Mouse (Mus musculus) frontal cortex, adult 2 months (tissue): ENCODE measurements at regions not wholly inside any gene's neighbourhood (a gene's known extent, or its start where the extent isn't known, plus 50 kb on each side); places are given as distances from the start of the nearest gene placed in this dataset.

Experiments used
- DNase-seq, 2 experiments: peaks; one replicate each; pipeline ENCODE4 v3.0.0; 2022; ENCODE audit warnings: low spot score in 1 of 2; ENCODE audit errors: extremely low spot score in 1 of 2

DNA sequence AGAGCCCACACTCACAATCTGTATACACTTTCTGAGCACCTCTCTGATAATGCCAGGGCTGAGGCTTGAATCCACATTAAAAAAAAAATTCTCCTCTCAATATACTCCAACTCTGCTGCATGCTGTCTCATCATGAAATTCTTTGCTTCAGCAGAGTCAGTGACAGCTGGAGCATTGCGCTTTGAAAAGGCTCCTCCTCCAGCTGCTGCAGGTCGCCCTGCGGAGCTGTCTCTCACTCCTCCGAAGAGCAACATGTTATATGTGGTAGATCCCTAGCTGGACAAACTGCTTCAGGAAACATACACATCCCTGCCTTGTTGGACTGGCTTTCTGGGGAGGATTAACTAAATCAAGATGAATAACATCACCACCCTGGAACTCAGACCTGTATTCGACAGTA is 984.5 kb downstream of the Adgrl2 start:
- no peak for DNase-seq

DNA sequence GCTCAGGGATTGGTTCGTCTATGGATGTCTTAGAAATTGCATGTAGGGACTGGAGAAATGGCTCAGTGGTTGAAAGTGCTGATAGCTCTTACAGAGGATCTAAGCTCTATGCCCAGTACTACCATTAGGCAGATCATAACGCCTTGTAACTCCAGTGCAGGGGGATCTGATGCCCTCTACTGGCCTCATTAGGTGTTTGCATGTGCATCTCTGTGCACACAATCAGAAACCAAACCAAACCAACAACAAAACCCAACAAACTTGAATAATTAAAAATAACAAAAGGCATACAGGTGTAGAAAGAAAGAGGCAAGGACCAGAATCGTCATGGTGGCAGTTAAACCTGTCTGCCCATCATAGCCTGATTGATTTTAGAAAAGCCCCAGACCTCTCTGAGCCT is 986.3 kb downstream of the Adgrl2 start:
- peak in 1 of 2 experiments; percentile 8 for DNase-seq

DNA sequence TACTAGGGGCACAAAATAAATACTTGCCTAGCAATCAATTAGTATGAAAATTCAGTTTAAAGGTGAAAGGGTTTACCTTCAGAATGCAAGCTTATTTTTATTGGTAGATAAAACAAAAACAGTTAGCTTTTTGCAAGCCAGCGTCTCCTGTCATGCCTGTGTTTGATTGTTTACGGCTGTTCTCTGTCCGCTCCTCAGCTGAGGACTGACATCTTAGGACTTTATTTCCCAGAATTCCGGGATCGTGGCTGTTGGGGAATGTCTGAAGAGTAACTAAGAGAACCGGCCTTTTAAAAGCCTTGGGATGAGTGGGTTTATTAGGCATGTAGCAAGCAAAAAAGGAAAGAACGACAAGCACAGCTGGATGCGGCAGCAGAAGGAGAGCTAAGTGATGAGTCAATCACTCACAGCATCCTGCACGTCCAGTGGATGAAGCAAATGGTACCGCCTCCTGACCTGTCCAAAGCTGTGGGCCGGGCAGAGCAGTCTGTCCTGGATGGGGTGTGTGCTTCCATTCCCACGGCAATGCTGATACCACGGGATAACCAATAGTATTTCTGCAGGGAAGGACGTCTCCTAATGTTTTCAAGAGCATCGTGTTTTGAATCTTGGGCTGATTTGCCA is 990.9 kb downstream of the Adgrl2 start:
- no peak for DNase-seq

DNA sequence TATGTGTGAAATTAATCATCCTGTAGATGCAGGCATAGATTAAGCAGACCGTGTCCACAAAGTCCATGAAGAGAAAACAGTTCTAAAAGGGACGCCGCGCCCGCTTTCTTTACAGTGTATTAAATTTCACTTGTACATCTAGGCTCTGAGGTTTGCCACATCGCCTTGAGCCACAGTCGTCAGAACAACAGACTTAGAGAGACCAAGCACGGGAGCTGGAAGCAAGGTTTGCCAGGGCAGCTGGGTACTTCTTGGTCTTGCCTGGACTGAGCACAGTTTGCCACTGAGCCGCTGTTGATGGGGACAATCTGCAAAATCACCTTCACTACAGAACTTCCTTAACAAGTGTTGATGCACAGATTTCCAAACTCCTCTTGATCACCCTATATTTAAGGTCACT is 998.6 kb downstream of the Adgrl2 start:
- no peak for DNase-seq

DNA sequence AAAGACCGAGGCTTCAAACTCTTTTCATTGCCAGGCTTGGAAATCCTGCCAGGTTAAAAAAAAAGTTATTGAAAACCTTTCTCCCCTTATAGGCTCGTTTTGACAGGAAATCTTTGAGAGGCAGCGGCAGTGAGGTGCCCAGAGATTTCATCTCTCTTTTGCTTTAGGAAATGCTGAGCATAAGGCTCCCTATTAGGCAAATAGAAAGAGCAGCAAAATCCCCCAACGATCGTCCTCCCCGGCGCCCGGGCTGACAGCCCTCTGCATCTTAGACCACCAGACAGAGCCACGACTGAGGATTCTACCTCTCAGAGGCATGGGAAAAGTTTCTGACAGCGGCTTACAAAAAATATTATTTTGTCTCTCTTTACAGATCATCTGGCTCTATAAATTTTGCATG is 999.5 kb downstream of the Adgrl2 start:
- DNase-seq = no peak

DNA sequence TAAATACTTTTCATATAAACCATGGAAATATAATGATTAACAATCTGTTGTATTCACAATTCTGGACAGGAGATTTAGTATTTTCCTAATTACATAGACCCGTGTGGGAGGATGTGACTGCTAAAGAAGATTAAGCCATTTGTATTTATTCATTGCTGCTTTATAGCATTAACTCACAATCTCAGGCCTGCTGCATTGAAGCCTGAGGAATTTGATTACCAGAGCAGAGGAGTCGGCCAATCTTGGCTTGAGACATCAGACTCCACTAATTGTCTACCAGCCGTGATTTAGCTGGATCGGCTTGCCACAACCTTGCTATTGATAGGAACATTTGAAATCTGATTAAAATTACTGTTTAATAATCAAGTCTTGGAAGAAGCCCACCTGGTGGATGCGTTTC is 1007.5 kb downstream of the Adgrl2 start:
- no peak for DNase-seq

DNA sequence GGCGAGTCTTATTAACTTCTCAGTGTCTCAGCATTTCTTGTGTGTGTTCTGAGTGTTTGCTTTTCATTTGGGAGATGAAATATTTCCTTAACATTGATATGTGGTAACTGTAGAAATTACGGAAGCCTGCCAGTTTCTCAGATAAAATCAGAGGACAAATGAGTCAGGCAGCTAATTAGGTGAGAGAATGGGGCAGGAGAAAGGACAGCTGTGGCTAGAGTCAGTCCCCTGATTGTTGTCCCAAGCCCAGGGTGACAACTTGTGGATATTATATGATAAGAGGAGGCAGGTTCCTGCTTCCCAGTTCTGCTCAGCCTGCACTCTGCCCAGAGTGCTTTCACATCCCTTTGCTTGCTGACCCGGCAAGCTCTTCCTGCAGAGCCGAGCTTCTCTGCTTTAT is 1008.7 kb downstream of the Adgrl2 start:
- no peak for DNase-seq

DNA sequence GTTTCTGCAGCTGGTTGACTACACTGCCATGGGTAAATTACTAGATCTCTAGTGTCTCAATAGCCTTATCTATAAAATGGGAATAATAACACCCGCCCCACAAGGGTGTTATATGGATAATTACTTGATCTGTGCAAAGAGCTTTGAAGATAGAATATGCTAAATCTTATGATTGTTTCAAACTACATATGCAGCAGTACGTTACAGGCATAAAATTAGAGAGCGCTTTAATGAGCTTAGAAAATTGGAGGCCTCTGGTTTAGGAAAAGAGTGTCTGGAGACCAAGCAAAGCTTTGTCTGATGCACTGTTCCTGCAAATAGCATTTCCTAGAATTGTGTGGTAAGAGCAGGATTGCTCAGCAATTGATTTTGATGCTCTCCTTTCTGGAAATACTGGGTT is 1013.8 kb downstream of the Adgrl2 start:
- DNase-seq = no peak

DNA sequence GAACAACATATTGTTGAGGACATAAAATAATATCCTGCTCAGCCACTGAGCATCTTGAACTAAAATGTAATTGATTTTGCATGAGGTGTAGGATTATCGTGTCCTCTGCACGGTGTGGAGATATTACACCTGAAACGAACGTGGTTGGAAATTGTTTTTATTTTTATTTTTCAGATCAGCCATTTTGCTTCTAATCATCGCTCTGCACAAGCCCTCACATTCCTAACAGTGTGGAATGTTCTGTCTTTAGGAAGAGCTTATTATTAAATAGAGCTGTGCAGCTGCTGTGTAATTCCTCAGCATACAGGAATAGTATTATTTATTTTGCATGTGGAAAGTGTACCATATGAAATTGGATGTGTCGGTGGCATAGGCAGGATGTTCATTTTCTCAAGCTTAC is 1014.3 kb downstream of the Adgrl2 start:
- DNase-seq = no peak

DNA sequence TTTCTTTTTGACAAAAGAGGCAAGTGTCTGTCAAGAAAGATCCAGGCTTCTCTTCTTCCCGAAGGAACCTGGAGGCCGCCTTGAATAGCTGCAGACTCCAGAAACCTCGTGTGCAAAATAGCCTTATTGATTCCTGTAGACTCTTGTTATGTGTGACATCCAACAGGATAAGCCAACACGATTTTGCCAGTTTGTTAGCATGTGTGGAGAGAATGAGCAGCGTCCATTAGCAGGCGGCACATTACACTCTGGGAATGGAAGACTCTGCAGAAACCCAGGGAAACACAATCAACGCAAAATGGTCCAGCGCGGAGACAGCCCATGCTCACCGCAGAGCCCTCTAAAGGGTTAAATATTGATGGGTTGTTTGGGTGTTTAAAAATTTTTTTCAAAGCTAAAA is 1014.9 kb downstream of the Adgrl2 start:
- no peak for DNase-seq

DNA sequence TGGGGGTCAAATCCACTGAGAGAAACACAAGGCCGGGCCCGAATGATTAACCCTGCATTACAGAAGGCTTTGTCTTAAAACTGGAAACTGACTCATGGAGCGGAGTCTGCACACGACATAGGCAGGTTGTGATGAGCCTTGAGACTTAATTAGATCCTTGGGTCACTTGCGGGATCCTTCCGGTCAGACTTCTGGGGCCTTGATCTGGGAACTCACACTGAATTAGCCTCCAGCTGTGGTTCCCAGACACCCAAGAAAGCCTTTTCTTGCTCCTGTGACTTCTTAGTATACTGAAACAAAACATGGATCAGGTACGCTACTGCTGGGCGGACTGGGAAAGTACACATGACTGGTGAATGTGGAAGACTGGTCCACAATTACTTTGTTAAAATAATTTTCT is 1015.8 kb downstream of the Adgrl2 start:
- DNase-seq = no peak

DNA sequence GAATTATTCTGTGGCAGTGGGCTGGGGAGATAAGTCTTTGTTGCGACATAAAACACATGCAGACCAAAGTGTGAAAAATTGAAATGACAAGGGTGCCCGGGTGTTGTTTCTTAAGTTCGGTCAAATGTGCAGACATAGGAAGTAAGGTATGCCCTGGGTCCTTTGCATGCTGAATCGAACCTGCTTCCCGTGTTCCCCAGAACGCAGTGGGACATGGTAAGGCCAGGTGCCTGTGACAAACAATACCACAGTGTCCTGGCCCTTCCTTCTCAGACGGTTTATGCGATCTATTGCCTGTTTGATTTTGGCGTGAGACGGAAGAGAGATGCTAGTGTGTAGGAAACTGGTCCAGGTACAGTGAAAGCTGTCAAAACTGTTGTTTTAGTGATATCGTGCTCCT is 1022.1 kb downstream of the Adgrl2 start:
- no peak for DNase-seq

DNA sequence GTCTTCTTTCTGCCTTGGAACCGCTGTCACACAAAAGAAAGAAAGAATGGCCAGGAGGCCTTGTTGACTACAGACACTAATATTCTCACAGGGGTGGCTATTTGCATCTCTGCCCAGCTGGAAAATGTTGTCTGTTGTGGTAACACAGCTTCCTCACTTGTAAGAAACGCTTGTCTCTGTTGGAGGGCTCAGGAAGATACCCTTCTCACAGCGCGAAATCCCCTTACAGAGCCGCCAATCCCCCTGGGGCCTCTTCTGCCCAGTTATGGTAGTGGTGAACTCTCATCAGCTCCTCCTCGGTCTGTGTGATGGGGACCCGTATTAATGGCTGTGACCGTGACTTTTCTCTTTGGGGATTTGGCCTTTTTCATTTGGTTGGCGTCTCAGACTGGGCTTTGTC is 1022.5 kb downstream of the Adgrl2 start:
- DNase-seq = no peak

DNA sequence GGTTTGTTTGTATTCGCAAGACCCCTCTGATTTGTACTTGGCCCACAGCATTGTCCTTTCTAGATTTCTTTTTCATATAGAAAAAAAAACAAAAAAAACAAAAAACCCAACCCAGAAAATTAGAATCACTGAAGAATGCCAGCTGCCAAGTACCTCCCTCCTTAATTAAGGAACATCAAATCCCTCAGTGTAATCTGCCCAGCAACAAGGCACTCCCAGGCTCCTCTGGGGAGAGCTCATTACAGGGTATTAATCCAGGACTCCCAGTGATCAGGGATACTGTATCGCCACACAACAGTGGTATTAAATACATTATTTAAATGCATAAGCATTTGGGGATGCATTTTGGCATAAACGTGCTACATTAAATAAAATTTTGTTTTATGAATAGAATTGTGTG is 1023.1 kb downstream of the Adgrl2 start:
- no peak for DNase-seq

DNA sequence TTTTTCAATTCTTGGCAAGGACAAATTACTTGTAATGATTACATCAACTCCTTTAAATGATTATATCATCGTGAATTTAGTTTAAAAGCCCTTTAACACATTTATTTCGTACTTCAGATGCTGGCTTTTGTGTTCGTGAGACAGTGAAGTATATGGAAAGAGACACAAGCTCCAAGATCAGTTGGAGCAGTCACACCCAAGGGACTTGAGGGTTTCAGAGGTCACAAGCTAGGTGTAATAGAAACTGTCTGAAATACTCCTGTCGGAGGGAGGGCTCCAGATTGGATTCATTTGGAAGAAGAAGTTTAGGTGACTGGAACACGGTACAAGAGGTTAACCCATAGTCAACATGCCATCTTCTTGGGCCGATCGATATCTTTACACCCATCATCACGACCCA is 1023.5 kb downstream of the Adgrl2 start:
- no peak for DNase-seq

DNA sequence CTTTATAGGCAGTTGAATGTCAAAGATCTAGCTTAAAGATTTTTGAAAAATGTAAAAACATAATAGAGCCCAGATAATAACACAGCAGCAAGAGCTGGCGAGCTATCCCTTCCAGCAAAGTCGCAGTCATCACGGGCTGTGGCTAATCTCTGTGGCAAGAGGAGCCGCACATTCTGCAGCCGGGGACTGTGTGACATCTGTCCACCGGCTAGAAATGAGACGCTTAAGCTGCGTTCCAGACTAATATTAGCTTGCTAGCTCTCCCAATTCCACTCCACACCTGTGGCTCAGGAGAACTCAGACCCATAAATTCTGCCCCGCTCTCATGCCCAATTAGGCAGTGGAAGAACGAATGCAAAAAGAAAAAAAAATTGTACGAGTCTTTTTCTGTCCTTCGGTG is 1024.0 kb downstream of the Adgrl2 start:
- DNase-seq = no peak

DNA sequence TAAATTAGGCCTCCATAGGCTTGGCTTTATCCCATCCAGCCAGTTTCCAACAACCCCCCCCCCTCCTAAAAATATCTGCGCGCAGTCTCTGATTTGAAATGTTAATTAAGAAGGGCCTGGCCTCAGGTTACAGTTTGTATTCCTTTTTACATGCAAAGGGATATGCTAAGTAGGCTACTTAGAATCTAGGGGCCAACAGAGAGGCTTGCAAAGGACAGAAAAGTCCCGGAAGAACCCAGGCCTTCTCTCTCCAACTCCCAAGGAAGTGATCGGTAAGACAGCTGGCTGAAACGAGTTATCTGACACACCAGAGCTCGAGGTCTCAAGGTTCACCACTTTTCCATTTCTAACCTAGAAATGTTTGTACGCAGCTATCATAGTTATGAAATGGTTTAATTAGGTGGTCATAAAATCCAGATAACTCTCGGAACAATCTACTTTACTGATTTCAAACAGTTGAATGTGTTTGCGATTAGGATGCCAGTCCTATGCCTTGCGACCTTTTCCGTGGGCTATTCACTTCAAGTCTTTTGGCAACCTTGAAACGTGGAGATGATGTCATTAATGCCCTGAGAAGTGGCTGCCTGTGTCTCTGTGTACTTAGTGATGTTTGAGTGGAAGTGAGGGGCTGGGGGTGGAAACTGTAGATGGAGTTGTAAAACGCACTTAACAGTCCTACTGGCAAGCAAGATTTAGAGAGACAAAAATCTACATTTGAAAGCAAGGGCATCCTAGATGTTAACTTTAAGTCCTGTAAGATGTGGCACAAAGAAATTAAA is 1026.5 kb downstream of the Adgrl2 start:
- no peak for DNase-seq

DNA sequence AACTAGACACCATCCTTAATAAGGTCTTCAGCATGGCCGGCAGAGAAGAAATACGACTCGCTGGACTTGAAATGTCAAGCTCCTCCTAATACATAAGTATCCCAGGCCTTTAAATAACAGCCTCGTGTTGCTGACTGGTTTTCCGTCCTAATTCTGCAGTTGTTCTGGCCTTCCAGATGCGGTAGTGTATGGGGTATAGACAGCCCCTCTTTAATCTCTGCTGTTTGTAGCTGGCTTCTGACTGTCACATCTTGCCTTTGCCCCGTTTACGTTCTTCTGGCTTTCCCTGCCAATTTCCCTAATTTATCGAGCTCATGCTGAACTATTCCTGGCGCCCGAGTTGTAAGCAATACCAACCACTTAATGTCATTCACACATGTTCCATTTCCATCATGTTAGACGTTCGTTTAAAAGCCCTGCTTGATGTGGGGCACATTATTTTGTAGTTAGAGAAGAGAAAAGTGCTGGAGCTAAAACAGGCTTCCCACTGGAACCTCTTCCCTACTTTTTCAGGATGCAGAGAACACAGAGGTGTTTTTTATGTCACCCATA is 1042.2 kb downstream of the Adgrl2 start:
- DNase-seq = no peak

DNA sequence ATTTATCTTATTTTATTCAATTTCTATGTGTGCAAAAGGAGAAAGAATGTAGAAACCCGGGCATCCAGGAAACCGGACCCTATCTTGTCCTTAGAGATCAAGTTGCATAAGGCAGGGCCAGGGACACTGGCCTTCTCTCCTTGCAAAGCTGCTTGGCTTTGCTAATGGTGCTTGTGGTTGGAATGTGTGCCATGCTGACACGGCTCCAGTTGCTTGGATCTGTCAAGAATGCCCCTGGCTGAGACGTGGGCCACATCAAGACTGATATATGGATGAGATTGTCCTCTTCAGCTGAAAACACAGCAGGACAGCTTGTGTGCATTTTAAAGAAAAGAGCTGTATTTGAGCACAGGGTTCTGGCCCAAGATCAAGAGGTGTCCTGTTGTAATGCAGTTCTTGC is 1047.0 kb downstream of the Adgrl2 start:
- DNase-seq = no peak

DNA sequence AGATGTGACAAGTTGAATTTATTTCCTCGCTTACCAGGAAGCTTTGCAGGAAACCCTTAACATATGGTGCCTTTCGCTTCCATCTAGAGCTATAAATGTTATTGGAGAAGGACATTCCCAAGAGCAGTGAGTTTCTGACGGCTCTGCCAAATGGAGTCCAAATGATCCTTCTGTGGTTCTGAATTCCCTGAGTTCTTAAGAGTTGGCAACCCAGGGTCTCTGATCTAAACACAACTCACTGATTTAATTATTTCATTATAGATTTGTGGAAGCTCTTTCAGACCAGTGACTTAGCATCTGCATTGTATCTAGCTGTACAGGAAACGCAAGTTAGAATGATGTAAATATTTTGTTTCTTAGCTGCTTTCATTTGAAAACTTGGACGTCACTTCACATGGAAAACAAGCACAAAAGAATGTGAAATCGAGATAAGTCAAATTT is 1059.5 kb downstream of the Adgrl2 start:
- DNase-seq = peak; percentile 2 to 61

DNA sequence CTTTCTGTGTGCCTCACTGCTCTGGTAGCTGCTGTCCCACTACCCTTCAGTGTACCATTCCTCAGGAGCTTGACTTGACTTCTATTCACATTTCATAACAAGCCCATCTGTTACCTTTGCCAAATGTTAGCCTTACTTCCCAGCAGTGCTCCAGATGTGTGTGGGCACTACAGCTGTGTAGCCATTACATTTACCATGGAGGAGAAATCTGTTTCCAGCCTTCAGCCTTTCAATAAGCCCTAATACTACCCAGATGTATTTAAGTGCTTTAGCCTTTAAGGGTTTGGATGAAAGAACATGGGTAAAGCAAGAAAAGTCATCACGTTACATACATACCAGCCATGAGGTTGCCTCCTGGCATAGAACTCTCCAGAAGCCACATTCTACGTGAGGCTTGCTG is 1068.0 kb downstream of the Ttll7 start:
- DNase-seq = no peak

DNA sequence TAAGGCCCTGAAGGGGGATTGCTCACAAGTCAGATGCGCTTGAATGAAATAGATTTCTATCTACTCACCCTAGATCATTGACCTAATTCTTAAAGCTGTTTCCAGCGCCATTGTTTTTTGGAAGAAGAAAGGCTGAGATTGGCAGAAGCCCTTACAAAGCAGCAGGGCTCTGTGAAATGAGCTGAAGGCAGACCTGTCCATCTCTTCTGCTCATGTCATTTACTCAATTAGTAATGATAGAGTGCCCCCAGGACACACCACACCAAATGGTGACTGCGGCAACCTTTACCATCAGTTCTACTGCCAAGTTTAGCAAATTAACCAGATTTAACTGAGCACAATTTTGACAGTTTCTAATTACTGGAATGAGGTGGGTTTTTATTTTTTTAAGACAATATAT is 1067.5 kb downstream of the Ttll7 start:
- DNase-seq = no peak
